Mouse (Mus musculus): ENCODE measurements at regions not wholly inside any gene's neighbourhood (a gene's known extent, or its start where the extent isn't known, plus 50 kb on each side); places are given as distances from the start of the nearest gene placed in this dataset.
A peak's percentile ranks its signal among the peaks of the same experiment; 100 is the strongest.
"Not testable (repeated sequence)": the region's sequence is repeated elsewhere in the genome, so short reads cannot be mapped to it uniquely, and the experiment has no call there.

GRCm38 (mm10) chr7:39728930-39729329 is 211.4 kb downstream of the Zfp619 start:
- DNase-seq: no peak

DNA sequence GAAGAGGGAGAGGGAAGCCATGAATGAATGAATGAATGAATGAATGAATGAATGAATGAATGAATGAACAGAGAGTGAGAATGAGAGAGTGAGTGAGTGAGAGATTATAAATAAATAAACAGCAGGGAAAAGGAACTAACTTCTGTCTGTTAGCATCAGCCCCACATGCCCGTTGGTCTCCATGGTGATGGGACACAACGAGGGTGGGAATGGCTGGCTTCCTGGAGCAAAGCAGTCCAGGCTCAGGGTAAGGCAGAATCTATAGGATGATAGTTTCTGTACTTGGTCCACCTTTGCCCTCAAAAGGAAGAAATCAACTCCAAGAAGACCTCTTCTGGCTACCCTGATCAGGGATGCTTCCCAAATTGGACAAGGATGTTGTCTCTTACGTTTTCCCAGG is 212.2 kb downstream of the Zfp619 start:
- DNase-seq: no peak

GRCm38 (mm10) chr7:39732790-39733189 is 215.2 kb downstream of the Zfp619 start:
- no peak for DNase-seq

GRCm38 (mm10) chr7:39748395-39748794 is 230.8 kb downstream of the Zfp619 start:
- DNase-seq: not testable (repeated sequence)

DNA sequence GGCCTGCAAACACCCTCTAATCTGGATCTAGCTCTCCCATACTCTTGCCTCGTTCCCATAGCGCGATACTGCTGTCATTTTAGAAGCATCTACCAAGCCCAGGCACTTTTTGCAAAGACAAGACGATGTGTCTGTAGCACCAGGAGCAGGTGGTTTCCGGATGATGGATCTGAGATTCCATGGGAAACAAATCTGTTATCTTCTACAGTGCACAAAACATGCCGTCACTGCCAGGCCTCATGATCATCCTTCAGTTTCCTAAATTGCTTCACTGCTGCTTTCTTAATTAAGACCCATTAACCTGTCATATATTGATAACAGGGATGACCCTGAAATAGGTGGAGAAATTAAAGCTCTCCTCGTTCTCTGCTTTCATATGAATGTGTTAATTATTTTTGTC is 232.9 kb downstream of the Zfp619 start:
- no peak for DNase-seq

DNA sequence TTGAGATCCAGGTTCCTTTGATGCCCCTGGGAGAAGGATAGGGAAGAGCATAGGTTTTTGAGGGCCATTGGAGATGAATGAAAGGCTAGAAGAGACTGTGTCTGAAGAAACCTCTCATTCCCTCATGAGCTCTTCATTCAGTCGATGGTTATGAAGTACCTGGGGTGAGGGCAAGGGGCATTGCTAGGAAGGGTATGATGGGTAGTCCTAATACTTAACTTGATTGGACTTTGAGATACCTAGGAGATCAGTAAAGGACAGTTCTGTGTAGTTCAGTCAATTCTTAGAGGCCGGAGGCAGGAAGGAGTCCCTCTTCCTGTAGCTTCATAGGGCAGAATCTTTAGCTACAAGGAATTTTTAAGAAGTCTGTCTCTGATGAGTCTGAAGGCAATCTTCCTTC is 246.8 kb downstream of the Zfp619 start:
- no peak for DNase-seq

GRCm38 (mm10) chr7:39765094-39765493 is 247.5 kb downstream of the Zfp619 start:
- DNase-seq: no peak

GRCm38 (mm10) chr7:39773291-39773690 is 255.7 kb downstream of the Zfp619 start:
- no peak for DNase-seq

DNA sequence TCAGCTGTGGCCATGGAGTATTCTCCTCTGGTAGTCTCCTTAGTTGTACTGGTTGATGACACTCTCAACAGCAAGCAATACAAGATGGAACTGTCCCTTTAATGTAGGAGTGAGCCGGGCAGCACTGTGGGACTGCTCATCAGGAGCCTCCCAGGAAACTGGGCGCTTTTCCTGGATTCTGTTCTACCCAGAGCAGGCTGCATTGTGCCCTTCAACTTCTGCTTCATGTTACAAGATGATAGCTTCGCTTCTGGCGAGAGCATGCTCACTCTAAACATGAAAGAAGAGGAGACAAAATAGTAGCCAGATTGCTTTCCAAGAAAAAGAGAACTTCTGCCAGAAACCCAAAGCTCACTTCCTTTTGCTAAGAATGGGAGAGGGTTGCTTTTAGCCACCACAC is 271.8 kb downstream of the Zfp619 start:
- no peak for DNase-seq

- no peak for DNase-seq
Observed at GRCm38 (mm10) chr7:39789880-39790279, 272.3 kb downstream of the Zfp619 start.

- DNase-seq: no peak
Observed at GRCm38 (mm10) chr7:39794751-39795150, 277.2 kb downstream of the Zfp619 start.

DNA sequence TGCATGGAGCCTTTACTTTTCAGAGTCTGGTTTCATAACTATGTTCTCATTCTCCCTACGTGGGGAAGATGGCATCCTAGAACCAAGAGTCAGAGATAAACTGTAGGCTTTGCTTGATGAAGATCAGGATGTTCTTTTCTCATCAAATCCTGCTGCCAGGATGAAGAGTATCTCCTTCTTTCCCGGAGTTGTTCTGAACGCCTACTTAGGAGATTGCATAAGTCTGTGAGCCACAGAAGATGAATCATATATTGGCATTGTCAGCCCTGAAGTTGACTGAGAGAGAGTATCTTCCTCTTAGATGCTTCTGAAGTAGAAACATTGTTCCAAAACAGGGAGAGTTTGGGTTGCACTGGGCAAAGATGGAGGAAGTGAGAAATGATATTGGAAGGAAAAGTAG is 286.7 kb downstream of the Zfp619 start:
- DNase-seq: no peak

GRCm38 (mm10) chr7:39818036-39818435 is 300.5 kb downstream of the Zfp619 start:
- no peak for DNase-seq

GRCm38 (mm10) chr7:39822550-39823178 is 305.1 kb downstream of the Zfp619 start:
- no peak for DNase-seq

DNA sequence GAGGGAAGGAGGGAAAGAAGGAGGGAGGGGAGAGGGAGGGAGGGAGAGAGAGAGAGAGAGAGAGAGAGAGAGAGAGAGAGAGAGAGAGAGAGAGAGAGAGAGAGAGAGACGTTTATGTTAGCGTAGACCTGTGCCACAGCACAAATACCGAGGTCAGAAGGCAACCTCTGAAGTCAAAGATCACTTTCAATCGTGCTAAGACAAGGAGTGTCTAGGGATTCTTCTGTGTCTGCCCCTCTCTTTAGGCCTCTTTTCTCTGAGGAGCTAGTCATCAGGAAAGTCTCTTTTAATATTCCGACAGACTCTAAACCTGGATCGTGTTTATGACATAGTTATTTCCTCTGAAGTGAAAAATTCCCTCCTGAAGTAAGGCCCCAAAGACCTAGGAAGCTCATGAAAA is 310.8 kb downstream of the Zfp619 start:
- DNase-seq: no peak

- no peak for DNase-seq
Observed at GRCm38 (mm10) chr7:39830831-39831230, 313.3 kb downstream of the Zfp619 start.

GRCm38 (mm10) chr7:39841988-39842387 is 324.4 kb downstream of the Zfp619 start:
- DNase-seq: no peak

DNA sequence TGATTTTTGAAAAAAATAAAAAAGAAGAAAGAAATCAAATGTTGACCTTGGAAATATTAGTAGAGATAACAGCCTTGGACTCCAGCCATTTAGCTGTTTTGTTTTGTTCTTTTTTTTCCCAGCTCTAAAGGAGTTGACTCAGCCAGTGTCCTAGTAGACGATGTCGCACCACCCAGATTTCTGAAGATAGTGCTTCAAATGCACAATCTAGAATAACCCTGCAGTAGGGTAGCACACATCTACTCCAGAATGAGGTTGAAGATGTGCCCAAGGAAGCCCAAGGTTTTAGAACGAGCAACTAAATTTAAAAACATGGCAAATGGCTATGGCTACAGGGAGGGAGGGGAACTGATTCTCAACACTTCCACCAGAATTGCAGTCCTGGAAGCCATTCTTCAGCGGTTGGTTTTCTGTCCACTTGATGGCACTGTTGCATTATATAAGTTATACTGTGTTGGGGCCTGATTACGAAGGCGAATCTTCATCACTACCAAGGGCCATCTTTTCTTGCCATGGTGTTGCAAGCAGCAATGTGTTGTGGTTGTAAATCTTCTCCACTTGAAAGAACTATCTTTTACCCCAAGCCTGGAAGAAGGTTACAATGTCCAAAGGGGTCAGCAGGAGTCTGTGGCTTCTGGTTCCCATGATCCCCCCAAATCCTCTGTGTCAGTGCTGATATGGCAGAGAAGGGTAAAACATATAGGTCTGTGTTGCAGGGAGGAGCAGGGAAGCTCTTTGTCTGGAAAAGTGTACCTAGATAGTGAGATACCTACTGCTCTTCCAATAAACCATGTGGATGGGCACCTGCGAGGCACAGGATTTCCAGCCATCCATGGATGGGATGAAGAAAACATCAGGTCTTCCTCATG is 330.6 kb downstream of the Zfp619 start:
- peak; percentile 24 for DNase-seq

- no peak for DNase-seq
Observed at GRCm38 (mm10) chr7:39857301-39857700, 339.7 kb downstream of the Zfp619 start.

DNA sequence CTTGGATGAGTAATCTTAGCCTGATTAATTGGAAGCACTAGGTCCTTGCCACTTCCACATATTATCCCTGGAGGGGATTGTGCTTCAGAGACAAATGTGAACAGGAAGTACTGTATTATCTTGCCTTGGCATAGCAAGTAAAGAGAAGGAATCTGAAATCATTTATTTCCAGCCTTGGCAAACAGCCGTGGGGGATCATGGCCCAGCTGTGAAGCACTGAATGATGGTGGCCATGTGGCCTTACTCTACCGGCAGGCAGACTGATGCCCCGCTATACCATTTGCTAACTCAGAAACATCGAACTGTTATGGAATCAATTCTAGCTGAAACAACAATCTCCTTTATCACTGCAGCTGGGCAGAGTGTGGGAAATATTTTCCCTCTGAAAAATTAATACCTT is 345.3 kb downstream of the Zfp619 start:
- DNase-seq: no peak

DNA sequence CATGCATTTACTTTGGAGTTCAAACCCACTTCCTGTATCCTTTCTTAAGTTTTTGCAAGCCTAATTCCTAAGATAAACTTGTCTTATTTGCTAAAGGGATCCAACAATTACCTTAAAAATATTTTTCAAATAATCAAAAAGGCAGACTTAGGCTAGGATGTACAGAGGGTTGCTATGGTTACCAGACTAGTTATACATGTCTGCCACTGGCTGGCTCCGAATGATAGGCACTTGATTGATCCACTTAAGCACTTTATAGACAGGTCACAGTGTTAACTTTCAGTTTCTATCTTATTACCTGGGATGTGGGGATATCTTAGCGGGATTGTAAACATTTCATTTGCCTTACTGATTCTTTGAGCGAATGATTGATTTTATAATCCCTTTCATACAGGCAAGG is 346.6 kb downstream of the Zfp619 start:
- DNase-seq: no peak

GRCm38 (mm10) chr7:39864781-39865180 is 347.2 kb downstream of the Zfp619 start:
- DNase-seq: no peak

DNA sequence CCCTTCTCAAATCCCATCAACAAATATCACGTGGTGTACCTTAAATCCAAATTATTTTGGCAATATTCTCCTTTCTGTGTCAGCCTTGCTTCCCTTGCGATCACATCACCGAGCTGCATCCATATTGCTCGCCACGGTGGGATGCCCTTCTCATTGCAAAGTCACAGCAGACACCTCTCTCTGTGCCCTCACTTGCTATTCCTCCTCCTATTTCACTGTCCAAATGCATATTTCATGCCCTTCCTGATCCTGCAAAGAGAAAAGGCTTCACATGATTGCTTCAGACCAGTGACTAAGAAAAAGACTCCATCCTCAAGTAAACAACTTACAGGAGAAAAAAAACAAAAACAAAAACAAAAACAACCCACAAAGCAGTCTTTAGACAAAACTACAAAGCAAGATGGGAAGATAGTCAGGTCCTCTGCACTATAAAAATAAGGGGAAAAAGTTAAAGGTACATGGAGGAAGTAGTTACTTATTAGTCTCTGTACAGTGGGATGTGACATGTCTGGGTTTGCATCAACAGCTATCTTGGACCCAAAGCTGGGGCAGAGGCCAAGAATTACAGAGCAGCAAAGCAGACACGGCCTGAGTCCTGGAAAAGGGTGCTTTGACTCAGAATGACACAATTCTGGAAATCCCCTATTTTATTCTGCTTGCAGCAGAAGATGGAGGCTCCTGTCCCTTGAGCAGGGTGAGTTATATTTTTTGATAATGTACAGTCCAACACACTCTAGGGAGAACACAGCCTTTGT is 349.3 kb downstream of the Zfp619 start:
- DNase-seq: no peak

GRCm38 (mm10) chr7:39867451-39867850 is 349.9 kb downstream of the Zfp619 start:
- DNase-seq: peak; percentile 4

All from cerebellum, adult 9-10 months (tissue).